Mouse (Mus musculus): ENCODE results near the gene Gsc. TPM values are rescaled to one million over a fixed set of nuclear protein-coding genes. Genes with fewer than 3 reads are reported as not detected.

The Gsc gene
- total RNA-seq (2014; fragmentation: Nextera tagmentation) (not detected in 2 replicates), total RNA-seq (2017) (not detected in 2 replicates)

DNA sequence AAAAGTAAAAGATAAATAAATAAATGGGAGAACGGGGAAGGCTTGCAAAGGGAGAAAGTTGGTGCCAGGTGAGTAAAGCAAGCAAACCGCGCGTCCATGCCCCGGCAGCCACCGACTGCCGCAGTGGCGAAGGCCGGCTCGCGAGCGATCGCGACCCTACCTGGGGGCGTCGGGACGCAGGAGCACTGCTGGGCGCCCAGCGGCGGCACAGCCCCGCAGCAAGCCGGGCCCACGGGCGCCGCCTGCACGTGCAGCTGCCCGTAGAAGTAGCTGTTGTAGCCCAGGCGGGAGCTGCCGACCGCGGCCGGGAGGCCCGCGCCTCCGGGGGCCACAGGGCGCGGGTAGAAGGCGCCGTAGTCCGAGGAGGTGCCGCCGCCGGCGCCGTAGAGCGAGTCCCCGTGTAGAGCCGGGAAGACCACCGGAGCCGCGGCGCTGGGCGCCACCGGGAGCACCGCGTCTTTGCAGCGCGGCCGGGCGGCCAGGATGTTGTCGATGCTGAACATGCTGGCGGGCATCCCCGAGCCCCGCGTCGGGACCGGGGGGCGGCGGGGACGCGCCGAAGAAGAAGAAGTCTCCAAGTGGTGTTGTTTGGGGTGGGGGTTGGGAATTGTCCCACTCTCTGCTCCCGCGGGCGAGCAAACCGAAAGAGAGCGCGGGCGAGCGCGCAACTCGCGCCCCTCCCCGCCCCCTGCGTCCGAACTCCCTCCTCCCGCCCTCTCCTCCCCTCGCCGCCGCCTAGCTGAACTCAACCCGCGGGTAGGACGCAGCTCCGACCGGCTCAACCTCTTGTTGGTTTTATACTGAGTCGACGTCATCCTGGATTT is at the start of gene Gsc:
TSS of gene Gsc (minus strand) at position 730 of the 824 bp plus-strand sequence.
- 0 out of 2 replicates have a peak, but pooled peaks have one; percentile 21 for ATAC-seq (replicated peaks; ENCODE audit: poor library complexity, severe bottlenecking)

DNA sequence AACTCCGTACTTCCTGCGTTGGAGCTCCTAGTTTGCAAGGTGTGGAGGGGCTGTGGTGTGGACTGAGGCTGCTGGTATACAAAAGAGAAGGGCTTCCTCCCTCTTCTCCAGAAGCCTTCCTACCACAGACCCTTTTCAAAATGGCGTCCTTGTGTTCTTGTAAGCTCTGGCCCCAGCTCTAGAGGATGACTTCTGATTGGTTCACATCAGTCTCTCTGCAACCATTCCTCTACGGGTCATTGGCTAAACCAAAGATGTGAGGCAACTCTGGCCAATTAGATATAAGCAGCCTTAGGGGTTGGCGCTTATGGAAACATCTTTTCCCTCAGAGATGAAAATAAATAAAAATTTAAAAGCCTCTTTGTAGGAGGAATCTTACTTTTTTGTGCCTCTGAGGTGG is 46.6 kb upstream of the Gsc start:
- no peak for ATAC-seq (replicated peaks; ENCODE audit: poor library complexity, severe bottlenecking)

DNA sequence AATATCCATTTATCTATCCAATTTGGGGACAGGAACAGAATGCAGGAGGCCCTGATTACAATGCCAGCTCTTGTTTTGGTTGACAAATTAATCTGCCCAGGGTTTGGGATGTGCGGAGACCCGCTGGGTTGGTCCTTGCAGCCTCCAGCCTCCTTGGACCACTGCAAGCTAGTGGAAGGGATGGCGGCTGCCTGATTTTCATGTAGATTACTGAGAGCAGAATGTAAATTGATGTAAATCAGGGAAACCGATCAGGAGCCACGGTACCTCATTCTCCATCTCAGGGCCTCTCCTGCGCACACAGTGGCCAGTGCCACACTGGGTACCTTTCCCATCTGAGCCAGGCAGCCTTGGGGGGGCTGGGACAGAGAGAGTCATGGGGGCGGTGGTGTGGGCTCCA is 34.8 kb upstream of the Gsc start:
- no peak for ATAC-seq (replicated peaks; ENCODE audit: poor library complexity, severe bottlenecking)

DNA sequence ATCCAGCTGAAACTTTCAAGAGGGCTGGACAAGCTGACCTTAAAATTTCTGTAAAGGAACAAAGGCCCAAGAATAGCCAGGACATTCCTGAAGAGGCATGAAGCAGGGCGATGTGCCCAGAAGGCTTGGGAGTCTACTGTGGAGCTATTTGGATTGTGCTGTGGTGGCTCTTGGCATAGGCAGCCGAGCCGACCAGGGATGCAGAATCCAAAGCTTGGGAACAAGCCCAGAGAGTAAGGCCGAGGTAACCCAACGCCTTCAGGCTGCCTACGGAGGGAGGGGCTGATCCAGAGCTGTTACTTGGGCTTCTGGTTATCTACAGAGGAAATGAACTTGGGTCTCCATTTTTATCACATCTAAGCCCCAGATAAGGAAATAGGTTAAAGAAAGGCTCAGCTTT is 18.9 kb upstream of the Gsc start:
- no peak for ATAC-seq (replicated peaks; ENCODE audit: poor library complexity, severe bottlenecking)

DNA sequence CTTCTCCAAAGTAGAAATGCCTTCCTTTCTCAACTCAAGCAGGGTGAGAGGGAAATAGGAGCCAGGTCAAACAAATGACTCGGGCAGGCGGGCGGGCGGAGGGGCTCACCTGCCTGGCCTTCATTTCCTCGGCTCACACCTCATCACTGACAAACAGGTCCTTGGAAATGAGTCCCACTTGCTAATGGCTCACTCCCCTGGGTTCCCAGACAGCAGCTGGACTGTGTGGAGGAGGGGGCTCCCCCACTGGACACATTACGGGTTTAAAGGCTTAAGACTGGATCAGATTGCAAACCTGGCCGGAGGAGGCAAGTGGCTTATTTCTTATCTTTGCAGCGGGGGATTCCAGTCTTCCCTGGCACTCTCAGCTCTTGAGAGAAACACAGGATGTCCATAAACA is 13.1 kb upstream of the Gsc start:
- ATAC-seq (replicated peaks; ENCODE audit: poor library complexity, severe bottlenecking) = no peak

DNA sequence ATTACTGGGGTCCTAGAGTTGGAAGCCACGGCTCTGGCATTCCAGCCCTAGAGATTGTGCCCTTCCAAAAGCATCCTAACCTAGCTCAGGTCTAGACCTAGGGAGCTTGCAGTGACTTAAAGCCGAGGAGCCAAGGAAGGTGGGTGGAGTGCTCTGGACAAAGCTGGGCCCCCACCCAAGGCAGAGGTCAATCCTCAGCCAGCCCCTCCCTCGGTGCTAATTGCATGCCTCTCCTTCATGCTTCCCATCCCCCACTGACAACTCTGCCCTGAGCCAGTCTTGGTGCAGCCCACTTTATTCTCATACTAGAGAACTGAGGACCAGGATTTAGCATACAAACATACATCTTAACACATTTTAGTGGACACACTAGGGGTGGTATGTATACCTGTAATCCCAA is 12.0 kb upstream of the Gsc start:
- ATAC-seq (replicated peaks; ENCODE audit: poor library complexity, severe bottlenecking) = no peak

DNA sequence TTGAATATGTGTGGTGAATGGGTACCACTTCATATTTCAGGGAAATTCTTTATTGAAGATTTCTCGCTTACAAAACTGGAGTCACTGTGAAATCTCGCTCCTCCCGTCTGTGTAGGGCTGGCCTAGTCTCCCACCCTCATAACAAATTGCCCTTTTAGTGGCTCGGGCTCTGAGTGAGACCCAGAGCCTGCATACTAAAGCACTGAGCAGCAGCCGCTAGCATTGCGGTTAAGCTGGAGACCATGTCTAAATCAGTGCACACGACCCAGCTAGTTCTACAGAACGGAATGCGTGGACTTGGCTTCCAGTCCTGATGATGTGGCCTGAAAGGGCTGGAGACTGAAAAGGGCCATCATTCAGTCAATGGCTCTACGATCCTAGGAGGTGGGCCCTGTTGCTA is 7.9 kb upstream of the Gsc start:
- no peak for ATAC-seq (replicated peaks; ENCODE audit: poor library complexity, severe bottlenecking)

DNA sequence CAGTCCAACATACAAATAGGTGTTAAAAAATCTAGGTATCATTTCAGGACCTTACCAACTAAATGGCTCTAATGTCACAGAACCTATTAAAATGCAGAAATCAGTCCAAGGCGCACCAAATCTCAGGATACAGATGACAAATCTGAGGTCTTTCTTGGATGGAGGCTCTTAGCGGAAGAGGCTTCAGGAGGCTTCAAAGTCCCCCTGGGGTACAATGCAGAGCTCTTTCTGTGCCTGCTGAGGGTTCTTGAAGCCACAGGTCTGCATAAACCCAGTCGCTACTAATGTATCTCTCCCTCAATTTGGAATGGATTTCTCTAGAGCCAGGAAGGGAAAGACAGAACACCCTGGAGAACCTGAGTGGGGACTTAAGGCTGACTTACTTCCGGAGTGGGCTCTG is 5.1 kb upstream of the Gsc start:
- ATAC-seq (replicated peaks; ENCODE audit: poor library complexity, severe bottlenecking) = no peak

DNA sequence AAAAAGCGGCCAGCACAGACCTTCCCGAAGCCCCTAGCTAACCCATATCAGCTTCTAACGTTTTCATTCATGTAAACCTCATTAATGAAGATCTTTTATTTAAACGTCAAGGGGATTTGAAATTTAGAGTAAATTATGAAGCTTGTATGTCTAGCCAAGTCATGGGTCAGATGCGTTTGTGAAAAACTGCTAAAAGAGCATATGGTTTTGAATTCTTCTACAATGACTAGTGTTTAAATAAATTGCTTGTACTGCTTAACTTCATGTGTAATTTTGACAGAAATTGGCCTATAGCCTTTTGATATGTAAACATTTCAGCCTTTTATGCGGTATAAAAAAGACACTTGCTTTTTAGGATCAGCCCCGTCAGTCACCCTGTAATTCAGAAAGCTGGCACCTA is 4.4 kb upstream of the Gsc start:
- no peak for ATAC-seq (replicated peaks; ENCODE audit: poor library complexity, severe bottlenecking)

DNA sequence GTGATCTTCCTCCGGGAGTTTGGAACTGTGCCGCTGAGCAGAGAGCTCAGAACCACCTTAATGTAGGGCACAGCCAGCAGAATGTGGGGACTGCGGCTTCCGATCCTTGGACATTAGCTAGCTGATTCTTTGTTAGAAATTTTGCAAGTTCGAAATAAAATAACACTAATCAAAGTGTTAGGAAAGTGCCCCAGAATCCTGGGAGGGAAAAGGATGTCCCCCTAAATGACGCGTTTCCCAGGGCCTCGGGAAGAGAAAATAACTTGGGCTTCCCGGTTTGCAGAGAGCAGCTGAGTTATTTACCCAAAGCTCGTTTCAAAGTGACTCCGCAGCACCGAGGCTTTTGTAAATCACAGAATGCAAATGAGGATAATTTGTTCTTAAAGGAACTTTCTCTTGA is 3.9 kb upstream of the Gsc start:
- ATAC-seq (replicated peaks; ENCODE audit: poor library complexity, severe bottlenecking) = no peak

DNA sequence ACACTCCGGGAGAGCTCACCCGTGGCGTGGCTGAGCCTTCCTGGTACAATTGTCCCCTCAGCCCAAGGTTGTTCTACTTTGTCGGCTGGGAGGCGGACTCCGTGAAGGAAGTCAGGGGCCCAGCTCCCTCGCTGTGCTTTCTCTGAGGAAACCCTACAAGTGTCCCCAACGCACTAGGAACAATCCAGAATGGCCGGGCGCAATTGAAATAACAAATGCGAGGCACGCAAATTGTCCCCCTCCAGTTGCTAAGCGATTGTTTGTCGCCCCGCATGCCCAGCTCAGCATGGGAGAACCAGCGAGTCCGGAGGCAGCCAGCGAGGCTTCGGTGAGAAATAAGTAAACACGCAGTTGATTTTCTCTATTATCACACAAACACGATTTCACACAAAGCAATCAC is 2.8 kb upstream of the Gsc start:
- no peak for ATAC-seq (replicated peaks; ENCODE audit: poor library complexity, severe bottlenecking)

DNA sequence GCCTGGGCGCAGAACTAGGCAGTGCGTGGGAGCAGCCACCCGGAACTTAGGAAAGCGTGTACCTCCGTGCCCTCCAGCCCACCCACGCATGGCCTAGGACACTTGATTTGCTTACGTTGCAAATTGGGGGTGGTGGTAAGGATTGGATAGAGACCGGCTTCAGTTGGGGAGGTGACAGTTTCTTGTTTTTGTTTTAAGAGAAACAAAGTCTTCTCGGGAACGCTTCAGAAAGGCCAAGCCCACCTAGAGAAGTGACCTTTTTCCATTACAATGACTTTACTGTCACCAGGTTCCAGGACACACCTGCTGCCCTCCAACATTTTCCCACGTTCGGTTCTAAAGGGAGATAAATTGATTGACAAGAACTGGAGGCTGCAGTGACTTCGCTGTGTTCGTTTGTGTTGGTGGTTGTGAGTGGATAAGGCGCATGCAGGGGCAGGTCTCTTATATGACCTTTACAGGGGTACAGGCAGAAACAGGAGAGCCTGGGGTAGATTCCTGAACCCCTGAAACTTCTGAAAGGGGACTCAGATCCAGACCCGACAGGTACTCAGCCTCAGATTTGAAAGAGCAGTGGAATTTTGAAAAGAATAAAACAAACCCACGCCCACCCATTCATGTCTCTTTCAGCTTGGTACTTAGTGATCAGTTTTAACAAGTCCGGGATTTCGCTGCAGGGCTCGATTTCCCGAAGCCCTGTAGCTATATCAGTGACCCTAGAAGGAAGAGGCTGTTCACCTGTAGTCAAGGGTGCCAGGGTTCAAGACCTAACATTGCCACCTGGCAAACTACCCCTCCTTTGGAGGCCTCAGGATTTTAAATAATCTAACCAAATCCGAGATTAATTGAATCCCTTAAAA is 2.0 kb upstream of the Gsc start:
- ATAC-seq (replicated peaks; ENCODE audit: poor library complexity, severe bottlenecking) = no peak

DNA sequence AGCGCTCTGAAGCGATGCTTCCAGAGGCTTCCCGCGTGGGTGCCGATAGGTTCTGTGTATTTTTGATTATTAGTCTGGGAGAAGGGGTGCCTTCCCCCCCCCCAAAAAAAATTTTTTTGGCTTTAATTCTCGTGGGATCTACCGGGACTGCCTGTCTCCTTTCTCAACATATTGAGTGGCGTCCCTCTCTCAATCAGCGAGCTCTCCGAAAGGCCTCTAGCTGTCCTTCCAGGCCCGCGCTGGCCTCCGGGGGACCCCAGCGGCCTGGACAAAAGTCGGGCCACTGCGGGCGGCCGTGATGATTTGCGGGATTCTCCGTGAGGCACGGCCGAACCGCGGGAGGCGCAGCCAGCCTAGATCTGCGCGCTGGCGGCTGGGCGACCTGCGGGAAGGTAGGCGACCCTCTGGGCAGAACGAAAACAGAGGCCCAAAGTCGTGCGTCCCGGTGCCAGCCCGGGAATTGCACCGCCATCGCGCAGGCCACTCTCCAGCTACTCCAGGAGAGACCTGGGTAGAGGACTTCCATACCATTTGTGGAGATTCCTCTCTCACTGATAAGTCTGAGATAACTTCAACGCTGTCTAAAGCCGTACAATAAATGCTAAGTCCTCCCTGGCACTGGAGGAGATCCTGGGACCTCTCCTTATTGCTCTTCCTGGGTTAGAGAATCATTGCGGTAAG is 1.2 kb upstream of the Gsc start:
- no peak for ATAC-seq (replicated peaks; ENCODE audit: poor library complexity, severe bottlenecking)

DNA sequence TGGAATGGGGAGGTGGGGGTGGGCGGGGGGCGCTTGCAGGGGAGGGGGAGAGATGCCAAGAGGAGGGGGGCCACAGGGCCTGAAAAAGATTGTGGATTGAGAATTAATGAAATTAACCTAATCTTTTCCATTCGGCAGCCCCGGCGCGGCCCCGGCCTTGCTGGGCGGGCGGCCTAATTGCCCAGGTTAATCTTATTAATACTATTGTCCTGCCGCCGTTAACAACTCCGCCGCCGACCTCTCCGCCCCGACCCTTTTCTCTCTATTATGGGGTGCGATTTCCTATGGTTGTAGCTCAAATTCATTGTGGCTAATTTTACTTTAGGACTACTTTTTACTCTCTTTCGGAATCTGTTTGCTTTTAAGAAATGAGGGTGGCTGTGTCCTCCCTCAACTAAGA is 362 bp upstream of the Gsc start:
- no peak for ATAC-seq (replicated peaks; ENCODE audit: poor library complexity, severe bottlenecking)

DNA sequence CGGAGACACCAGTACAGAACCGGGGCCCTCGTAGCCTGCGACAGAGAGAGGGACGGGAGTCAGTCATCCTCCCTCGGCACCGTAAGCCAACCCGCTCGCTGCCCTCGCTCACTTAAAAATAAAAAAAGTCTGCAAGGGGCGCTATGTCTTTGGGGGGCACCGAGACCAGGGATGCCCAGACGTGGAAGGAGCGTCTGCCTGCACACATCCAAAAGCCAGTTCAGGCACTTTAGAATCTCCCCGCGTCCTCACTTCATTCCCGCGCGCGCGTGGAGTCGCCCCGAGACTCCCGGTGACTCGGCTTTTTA is 958 bp downstream of the Gsc start:
- ATAC-seq (replicated peaks; ENCODE audit: poor library complexity, severe bottlenecking) = no peak

DNA sequence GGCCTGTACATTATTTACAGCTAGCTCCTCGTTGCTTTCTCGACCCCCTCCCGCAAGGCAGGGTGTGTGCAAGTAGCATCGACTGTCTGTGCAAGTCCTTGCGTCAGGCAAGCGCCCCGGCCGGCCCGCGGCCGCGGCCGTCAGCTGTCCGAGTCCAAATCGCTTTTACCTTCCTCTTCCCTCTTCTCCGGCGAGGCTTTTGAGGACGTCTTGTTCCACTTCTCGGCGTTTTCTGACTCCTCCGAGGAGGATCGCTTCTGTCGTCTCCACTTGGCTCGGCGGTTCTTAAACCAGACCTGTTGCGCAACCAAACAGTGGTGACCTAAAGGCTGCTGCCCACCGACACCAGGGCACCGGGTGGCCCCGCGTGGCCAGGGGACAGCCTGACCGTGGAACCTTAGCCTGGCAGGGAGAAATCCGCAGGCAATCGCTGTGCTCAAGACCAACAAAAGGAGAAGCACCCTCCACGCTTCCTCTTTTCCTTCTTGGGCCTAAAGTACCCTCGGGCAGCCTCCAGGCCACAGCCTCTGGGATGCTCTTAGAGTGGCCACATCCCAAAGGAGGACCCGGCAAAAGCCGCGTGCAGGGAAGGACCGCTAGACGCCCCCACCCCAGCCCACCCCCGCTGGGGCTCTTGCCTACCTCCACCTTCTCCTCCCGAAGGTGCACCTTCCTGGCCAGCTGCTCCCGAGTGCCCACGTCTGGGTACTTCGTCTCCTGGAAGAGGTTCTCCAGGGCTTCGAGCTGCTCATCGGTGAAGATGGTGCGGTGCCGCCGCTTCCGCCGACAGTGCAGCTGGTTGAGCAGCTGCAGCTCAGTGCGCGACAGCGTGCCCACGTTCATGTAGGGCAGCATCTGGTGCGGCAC is 1.5 kb downstream of the Gsc start:
- peak; percentile 87 for ATAC-seq (replicated peaks; ENCODE audit: poor library complexity, severe bottlenecking)

DNA sequence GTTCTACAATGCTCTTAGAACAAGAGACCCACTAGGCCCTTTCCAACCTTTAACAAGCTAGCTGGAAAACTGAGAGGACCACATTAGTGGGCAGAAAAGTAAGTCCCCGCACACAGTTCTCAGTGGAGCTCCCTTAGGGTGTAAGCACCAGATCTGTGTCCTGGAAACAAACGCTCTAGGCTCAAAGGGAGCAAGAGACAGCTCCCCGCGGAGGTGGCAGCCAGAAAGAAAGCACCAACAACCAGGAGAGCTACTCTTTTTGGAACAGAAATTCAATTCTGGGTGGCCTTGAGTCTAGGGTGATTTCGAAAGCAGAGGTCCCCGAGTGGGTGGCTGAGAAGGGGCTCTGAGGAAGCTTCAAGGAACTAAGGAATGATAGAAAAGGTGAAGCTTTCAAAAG is 2.5 kb downstream of the Gsc start:
- no peak for ATAC-seq (replicated peaks; ENCODE audit: poor library complexity, severe bottlenecking)

DNA sequence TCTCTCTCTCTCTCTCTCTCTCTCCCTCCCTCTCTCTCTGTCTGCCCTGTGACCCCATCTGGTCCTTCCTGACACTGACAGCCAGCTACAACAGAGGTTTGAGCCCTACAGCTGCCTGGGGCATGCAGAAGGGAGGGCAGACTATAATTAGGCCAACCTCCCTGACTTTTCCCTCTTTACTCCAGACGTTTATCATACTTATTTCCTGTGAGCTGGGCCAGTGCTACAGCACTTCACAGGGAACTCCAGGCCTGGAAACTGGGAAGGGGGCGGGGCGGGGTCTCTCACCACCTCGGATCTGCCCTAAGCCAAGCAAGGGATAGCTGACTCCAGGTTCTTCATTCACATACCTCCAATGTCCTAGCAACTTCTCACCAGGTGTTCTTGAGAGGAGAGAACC is 4.3 kb downstream of the Gsc start:
- no peak for ATAC-seq (replicated peaks; ENCODE audit: poor library complexity, severe bottlenecking)

DNA sequence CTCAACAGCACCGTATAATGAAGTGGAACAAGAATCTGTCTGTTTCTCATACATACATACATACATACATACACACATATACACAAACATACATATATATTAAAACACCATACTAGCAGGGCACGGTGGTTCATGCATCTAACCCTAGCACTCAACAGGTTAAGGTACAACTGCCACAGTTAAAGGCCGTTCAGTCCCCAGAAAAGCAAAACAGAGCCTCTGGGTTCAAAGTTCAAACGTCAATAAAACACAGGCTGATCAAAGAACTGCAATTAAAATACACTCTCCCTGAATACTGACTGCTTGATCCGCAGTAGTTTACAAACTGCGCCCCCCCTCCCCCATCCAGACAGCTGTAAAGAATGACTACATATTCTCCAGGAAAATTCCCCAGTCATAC is 5.8 kb downstream of the Gsc start:
- ATAC-seq (replicated peaks; ENCODE audit: poor library complexity, severe bottlenecking) = no peak

DNA sequence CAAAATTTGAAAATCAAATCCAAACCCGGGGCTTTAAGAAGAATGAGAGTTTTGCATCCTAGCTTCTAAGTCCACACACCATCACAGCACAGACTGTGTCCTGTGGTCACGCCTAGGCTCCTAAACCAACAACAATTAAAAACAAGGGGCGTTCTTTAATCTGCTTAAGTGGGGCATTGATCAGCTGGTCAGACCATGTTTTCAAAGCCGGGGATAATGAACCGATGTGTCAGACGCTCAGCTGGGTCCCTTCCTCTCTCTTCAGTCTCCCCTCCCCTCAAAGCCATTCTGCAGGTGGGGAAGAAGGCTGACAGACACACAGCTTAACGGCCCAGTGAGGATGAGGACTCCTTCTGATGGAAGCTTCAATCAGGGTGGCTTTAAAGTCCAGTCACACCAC is 6.2 kb downstream of the Gsc start:
- no peak for ATAC-seq (replicated peaks; ENCODE audit: poor library complexity, severe bottlenecking)
